Mouse (Mus musculus) colon, adult 2 months (tissue): ENCODE data around the gene Aox1. TPM values are rescaled to one million over a fixed set of nuclear protein-coding genes. Genes with fewer than 3 reads are reported as not detected.

Source experiments
- polyA plus RNA-seq: library from polyadenylated mRNA; depleted of rRNA; stranded (reverse); fragments of >200 nt; gene quantifications from 2 replicates; pipeline ENCODE4 v1.2.3, GENCODE M21; 2012; rRNA removed

Gene Aox1
- 0.97 and 1.2 TPM in 2 replicates for polyA plus RNA-seq

DNA sequence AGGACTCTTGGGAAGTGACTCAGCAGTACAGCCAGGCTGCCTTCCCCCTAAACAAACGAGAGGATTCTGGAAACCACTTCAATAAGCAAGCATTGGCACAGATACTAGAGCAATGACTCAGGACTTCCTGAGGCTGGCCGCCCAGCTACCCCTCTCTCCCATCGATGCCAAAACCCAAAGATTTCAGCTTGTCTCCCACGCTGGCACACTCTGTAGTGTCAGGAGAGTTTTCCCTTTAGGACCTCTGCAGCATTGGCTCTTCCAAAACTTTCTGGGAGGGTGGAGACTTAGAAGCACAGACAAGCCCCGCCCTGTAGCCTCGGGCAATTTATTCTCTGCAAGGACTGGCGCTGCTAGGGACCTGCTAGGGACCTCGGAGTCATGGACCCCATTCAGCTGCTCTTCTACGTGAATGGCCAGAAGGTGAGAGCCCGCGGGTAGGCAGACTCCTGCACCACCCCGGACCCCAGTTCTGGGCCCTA is at the start of gene Aox1:
Gene Aox1, plus strand, starts transcription at position 296 of the 482 bp plus-strand sequence.

DNA sequence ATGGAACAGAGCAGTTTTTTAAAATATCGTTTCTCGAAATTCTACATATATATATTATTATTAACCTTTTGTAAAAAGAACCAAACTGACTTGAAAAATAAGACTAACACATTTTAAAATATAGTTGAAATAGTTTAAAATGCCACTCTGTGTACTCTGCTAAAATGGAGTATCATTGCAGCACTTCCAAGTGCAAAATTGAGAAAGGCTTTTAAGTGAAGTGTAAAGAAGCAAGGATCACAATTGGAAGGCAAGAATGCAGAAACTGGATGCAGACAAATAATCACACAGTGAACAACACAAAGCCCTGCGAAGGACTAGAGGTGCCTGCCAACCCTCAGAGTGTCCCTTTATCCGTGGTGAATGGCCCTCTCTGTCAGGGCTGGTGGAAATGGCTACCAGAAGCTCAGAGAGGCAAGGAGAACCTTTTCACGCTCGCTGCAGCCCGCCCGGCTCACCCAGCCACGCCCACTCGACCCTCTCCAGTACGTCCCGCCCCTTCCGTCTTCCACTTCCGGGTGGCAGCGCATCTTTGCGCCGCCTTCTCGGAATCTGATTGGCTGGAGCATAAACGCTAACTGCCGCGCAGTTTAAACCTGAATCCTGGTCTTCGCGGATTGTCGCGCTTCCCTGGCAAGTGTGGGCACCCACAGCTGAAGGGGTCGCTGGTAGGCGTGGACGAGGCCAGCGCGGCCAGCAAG is 34.1 kb upstream of the Aox1 start, which contains the start of gene Sgo2a:
Gene Sgo2a, plus strand, starts transcription at position 540 of the 701 bp plus-strand sequence.

DNA sequence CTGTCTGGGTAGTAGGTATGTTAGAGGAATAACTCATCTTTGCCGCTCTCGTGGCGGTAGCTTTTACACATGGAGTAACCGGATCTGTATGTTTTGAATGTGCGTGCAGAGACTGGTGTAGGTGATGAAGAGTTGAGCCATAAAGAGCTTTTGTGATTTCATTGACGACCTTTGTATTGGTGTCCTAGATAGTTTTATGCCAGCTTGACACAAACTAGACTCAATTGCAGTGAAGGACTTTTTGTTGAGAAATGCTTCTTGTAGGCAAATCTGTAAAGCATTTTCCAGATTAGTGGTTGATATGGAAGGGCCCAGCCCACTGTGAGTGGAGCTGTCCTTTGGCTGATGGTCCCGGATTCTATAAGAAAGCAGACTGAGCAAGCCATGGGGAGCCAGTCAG is 10.9 kb upstream of the Aox1 start, which contains the start of gene Kctd18:
Gene Kctd18, minus strand, starts transcription at position 101 of the 400 bp plus-strand sequence.

DNA sequence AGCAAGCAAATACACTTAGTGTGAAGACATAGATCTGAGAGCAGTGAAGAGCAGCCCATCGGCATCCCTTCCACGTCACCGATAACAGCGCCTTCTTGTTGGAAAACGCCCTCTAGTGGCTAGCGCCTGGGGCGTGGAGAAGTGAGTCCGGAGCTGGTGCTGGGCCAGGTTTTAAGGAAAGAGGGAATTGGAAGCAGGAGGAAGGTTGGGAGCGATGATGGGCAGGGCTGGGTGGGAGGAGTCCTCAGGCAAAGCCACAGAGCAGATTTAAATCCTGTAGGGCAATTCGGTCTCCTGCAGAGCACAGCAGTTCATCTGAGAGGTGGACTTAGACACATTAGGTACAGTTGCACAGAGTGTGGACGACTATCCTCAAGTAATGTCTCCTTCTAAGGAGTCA is 83.1 kb downstream of the Aox1 start, which contains the start of gene Aox3:
Gene Aox3, plus strand, starts transcription at position 251 of the 400 bp plus-strand sequence.

Other genes with a start within 250 kb of the Aox1 start
- 0.52 and 0.62 TPM in 2 replicates for gene Sgo2a, start 34.0 kb upstream of the Aox1 start, polyA plus RNA-seq
- 3.3 and 4.2 TPM in 2 replicates for gene Kctd18, start 11.0 kb upstream of the Aox1 start, polyA plus RNA-seq
- 0.05 and 0.07 TPM in 2 replicates for gene Aox3, start 83.2 kb downstream of the Aox1 start, polyA plus RNA-seq
- not detected in 2 replicates for gene Aox4, start 180.5 kb downstream of the Aox1 start, polyA plus RNA-seq
- gene Aox2, start 248.4 kb downstream of the Aox1 start, polyA plus RNA-seq = 0.03 TPM in 1 of 2 replicates, not detected in the other